In the genomic region with DNA sequence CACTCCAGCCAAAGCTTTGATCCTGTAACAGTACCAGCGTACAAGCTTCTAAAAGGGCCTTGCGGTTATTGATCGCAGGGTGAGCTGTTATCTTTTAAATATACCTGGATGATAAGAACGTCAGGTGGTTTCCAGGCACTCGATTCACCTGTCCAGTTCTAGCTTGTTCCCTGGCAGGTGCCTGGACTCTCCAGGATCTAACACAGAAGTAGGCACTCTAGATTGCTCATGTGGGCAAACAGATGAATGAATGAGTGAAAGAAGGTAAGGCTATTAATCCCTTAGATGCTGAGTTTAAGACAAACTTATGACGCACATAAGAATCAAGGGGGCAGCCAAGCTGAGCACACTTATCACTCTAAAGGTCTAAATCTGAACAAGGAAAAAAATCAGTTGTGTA, we compare ENCODE assay signal across 19 mouse cellular contexts.
DNase-seq lines count a peak whose midpoint lies in the region; ATAC-seq and TF ChIP-seq lines count a peak whose summit lies in the region.
"Had no signal": no experiment of that assay in that cellular context is flagged by ENCODE, and none has a peak within 500 bp of the region (broad histone marks: within the 10 kb centered on the region; RNA-seq: fewer than 3 reads in every experiment).

No protein-coding gene starts in this region.

- no peak for ATAC-seq in hindbrain, embryonic 12.5 days (ENCODE audit: low FRiP score)
- ATAC-seq: midbrain, embryonic 13.5 days had no signal

- no peaks in the 10 kb centered on the region for H3K36me3 ChIP-seq in myocyte (ENCODE audit: control insufficient read depth, insufficient read depth)
- no peaks in the 10 kb centered on the region for H3K36me3 ChIP-seq in hindbrain, embryonic 12.5 days
- H3K36me3 ChIP-seq: heart, embryonic 15.5 days; hindbrain, embryonic 15.5 days; limb, embryonic 12.5 days; midbrain, embryonic 13.5 days had no signal

- 68% methylated on average over 6 of the region's 6 CpGs for WGBS in lung, adult 2 months
- WGBS in hindbrain, embryonic 12.5 days: 92% methylated on average over 6 of the region's 6 CpGs

- peak overlapping the region; percentile 63 for H3K4me2 ChIP-seq in myocyte (ENCODE audit: low read depth)
- no peak overlapping the region for H3K4me2 ChIP-seq in hindbrain, embryonic 12.5 days (replicated peaks)
- H3K4me2 ChIP-seq: heart, embryonic 15.5 days; hindbrain, embryonic 15.5 days; limb, embryonic 12.5 days; midbrain, embryonic 13.5 days had no signal

- H3K27me3 ChIP-seq in myocyte (ENCODE audit: control insufficient read depth, insufficient read depth, insufficient read length): no peaks in the 10 kb centered on the region
- H3K27me3 ChIP-seq in hindbrain, embryonic 12.5 days: no peaks in the 10 kb centered on the region
- H3K27me3 ChIP-seq: heart, embryonic 15.5 days; hindbrain, embryonic 15.5 days; limb, embryonic 12.5 days; megakaryocyte, embryonic 14.5 days; midbrain, embryonic 13.5 days had no signal

- H3K9ac ChIP-seq in hindbrain, embryonic 12.5 days: no peak overlapping the region
- H3K9ac ChIP-seq: heart, embryonic 15.5 days; hindbrain, embryonic 15.5 days; limb, embryonic 12.5 days; liver, embryonic 14.5 days; midbrain, embryonic 13.5 days had no signal

- TF ChIP-seq CTCF in layer of hippocampus, adult 2 months (conservative IDR thresholded peaks at IDR 0.05): no peak
- TF ChIP-seq CTCF in lung, adult 2 months (IDR thresholded peaks at IDR 0.05; ENCODE audit: insufficient read depth, low read length): no peak

- H3ac ChIP-seq in myocyte (ENCODE audit: control insufficient read depth, insufficient read length): no peak overlapping the region

- peaks cover 19% of the 10 kb centered on the region for H3K4me1 ChIP-seq in lung, adult 2 months (ENCODE audit: control insufficient read depth, insufficient read depth, low read length)
- no peaks in the 10 kb centered on the region for H3K4me1 ChIP-seq in hindbrain, embryonic 12.5 days
- H3K4me1 ChIP-seq: hindbrain, embryonic 15.5 days had no signal

- H3K4me3 ChIP-seq in layer of hippocampus, adult 2 months: no peak overlapping the region; the same call in 1 of the 2 replicates
- H3K4me3 ChIP-seq in lung, adult 2 months (replicated peaks; ENCODE audit: extremely low read depth, low read depth, low read length): no peak overlapping the region
- H3K4me3 ChIP-seq in myocyte: no peak overlapping the region
- H3K4me3 ChIP-seq in hindbrain, embryonic 12.5 days: no peak overlapping the region
- H3K4me3 ChIP-seq: heart, embryonic 15.5 days; hindbrain, embryonic 15.5 days; limb, embryonic 12.5 days; megakaryocyte, embryonic 14.5 days; midbrain, embryonic 13.5 days had no signal

- H3K79me2 ChIP-seq in myocyte (ENCODE audit: control insufficient read depth, insufficient read depth): no peaks in the 10 kb centered on the region

- DNase-seq in layer of hippocampus, adult 2 months (ENCODE audit: low spot score in 2 of 2): no peak
- no peak for DNase-seq in layer of hippocampus, adult 11-12 months (ENCODE audit: low spot score)
- peak; percentile 64 for DNase-seq in lung, postnatal 36 days
- no peak for DNase-seq in lung, adult 2 months
- DNase-seq in kidney, adult 18-20 months: no peak
- DNase-seq: adrenal gland, postnatal 36 days; cerebellum, adult 9-11 months; heart, postnatal 4 days; right cerebral cortex, postnatal 14 days; thymus, postnatal 25 days had no signal

- no peak for TF ChIP-seq POLR2A in lung, adult 2 months (IDR thresholded peaks at IDR 0.05; ENCODE audit: borderline replicate concordance, extremely low read depth, low read depth, low read length)
- TF ChIP-seq POLR2A in myocyte (IDR thresholded peaks at IDR 0.05; ENCODE audit: insufficient read length, low read depth): no peak

- no peaks in the 10 kb centered on the region for H3K9me3 ChIP-seq in hindbrain, embryonic 12.5 days (replicated peaks)
- H3K9me3 ChIP-seq: heart, embryonic 15.5 days; hindbrain, embryonic 15.5 days; limb, embryonic 12.5 days; megakaryocyte, embryonic 14.5 days; midbrain, embryonic 13.5 days had no signal

- peak overlapping the region; percentile 91 for H3K27ac ChIP-seq in layer of hippocampus, adult 2 months
- no peak overlapping the region for H3K27ac ChIP-seq in hindbrain, embryonic 12.5 days
- H3K27ac ChIP-seq: heart, embryonic 15.5 days; hindbrain, embryonic 15.5 days; kidney, postnatal 0 days; limb, embryonic 12.5 days; liver, embryonic 14.5 days; midbrain, embryonic 13.5 days had no signal

TF ChIP-seq in myocyte, 11 proteins besides CTCF, POLR2A, EP300 and RAD21:
- no peak for TF ChIP-seq POLR2AphosphoS2 (IDR thresholded peaks at IDR 0.05; ENCODE audit: insufficient read length, low read depth)
- TF ChIP-seq CEBPB (IDR thresholded peaks at IDR 0.05; ENCODE audit: insufficient read depth, poor library complexity, severe bottlenecking): no peak
- TF ChIP-seq REST (IDR thresholded peaks at IDR 0.05; ENCODE audit: insufficient read depth, insufficient read length): no peak
- TF ChIP-seq SRF (IDR thresholded peaks at IDR 0.05; ENCODE audit: control insufficient read depth, insufficient read length, low read depth): no peak
- TF ChIP-seq E2F4 (IDR thresholded peaks at IDR 0.05; ENCODE audit: insufficient read depth): no peak
- TF ChIP-seq TCF12 (IDR thresholded peaks at IDR 0.05; ENCODE audit: insufficient read depth, poor library complexity, severe bottlenecking): no peak
